24 mouse cellular contexts compared by ENCODE assay signal in genomic region chr17:64490664-64491063, GRCm38 (mm10).
DNase-seq lines count a peak whose midpoint lies in the region; ATAC-seq lines count a peak whose summit lies in the region.
"Had no signal": no experiment of that assay in that cellular context is flagged by ENCODE, and none has a peak within 500 bp of the region (broad histone marks: within the 10 kb centered on the region; RNA-seq: fewer than 3 reads in every experiment).

No protein-coding gene starts in this region.

- H3K9me3 ChIP-seq in hindbrain, embryonic 11.5 days (ENCODE audit: control insufficient read depth, low read length), result no peaks in the 10 kb centered on the region
- no peaks in the 10 kb centered on the region for H3K9me3 ChIP-seq in hindbrain, embryonic 10.5 days
- H3K9me3 ChIP-seq in neural tube, embryonic 13.5 days, result no peaks in the 10 kb centered on the region
- no peaks in the 10 kb centered on the region for H3K9me3 ChIP-seq in hindbrain, embryonic 13.5 days
- H3K9me3 ChIP-seq in neural tube, embryonic 14.5 days (ENCODE audit: control insufficient read depth, low read length), result no peaks in the 10 kb centered on the region
- H3K9me3 ChIP-seq: heart, embryonic 15.5 days; limb, embryonic 15.5 days; stomach, embryonic 15.5 days had no signal

- H3K4me2 ChIP-seq in hindbrain, embryonic 11.5 days (replicated peaks; ENCODE audit: low read depth, low read length), result no peak overlapping the region
- no peak overlapping the region for H3K4me2 ChIP-seq in neural tube, embryonic 13.5 days
- H3K4me2 ChIP-seq in hindbrain, embryonic 13.5 days, result no peak overlapping the region
- no peak overlapping the region for H3K4me2 ChIP-seq in neural tube, embryonic 14.5 days (ENCODE audit: low read depth, low read length)
- H3K4me2 ChIP-seq: heart, embryonic 15.5 days; limb, embryonic 15.5 days; stomach, embryonic 15.5 days had no signal

- no peaks in the 10 kb centered on the region for H3K36me3 ChIP-seq in hindbrain, embryonic 11.5 days (ENCODE audit: control insufficient read depth, insufficient read depth, low read length)
- H3K36me3 ChIP-seq in hindbrain, embryonic 10.5 days, result no peaks in the 10 kb centered on the region
- H3K36me3 ChIP-seq in neural tube, embryonic 13.5 days, result no peaks in the 10 kb centered on the region
- no peaks in the 10 kb centered on the region for H3K36me3 ChIP-seq in hindbrain, embryonic 13.5 days
- H3K36me3 ChIP-seq in neural tube, embryonic 14.5 days (ENCODE audit: control insufficient read depth, insufficient read depth, low read length), result no peaks in the 10 kb centered on the region
- H3K36me3 ChIP-seq: heart, embryonic 15.5 days; limb, embryonic 15.5 days; stomach, embryonic 15.5 days had no signal

- DNase-seq in hindbrain, embryonic 11.5 days (ENCODE audit: low spot score), result no peak
- DNase-seq in hindbrain, embryonic 10.5 days (ENCODE audit: low spot score), result no peak
- no peak for DNase-seq in neural tube, embryonic 10.5 days (ENCODE audit: extremely low spot score, low spot score)
- no peak for DNase-seq in natural killer cell, adult 2 months (ENCODE audit: low spot score in 2 of 2)
- no peak for DNase-seq in cerebellum, postnatal 25 days
- DNase-seq: adrenal gland, postnatal 25 days; cerebellum, adult 11 months; cerebellum, adult 9-11 months; gastrocnemius, postnatal 36 days; heart, adult 2 months; heart, postnatal 36 days; kidney, adult 18-20 months; layer of hippocampus, adult 9-11 months; lung, postnatal 4 days; right cerebral cortex, postnatal 4 days; thymus, postnatal 25 days had no signal

- ATAC-seq in hindbrain, embryonic 11.5 days (ENCODE audit: low FRiP score), result peak; percentile 71
- peak; percentile 65; the same call in 1 of the 2 replicates for ATAC-seq in neural tube, embryonic 13.5 days (ENCODE audit: low read depth)
- ATAC-seq in hindbrain, embryonic 13.5 days (ENCODE audit: low FRiP score), result peak; percentile 63; the same call in 1 of the 2 replicates
- ATAC-seq in neural tube, embryonic 14.5 days (ENCODE audit: low read depth), result peak; percentile 69; the same call in 1 of the 2 replicates
- ATAC-seq: inflammation-experienced regulatory T-cells, adult 6 months had no signal

- no peaks in the 10 kb centered on the region for H3K4me1 ChIP-seq in hindbrain, embryonic 11.5 days (replicated peaks; ENCODE audit: control insufficient read depth, insufficient read depth, low read length)
- H3K4me1 ChIP-seq in hindbrain, embryonic 10.5 days (replicated peaks), result 0 out of 2 replicates have a peak, but pooled peaks cover 2% of the 10 kb centered on the region
- H3K4me1 ChIP-seq in neural tube, embryonic 13.5 days (replicated peaks), result peaks cover 4% of the 10 kb centered on the region; the same call in 1 of the 2 replicates
- peaks cover 8% of the 10 kb centered on the region; the same call in 1 of the 2 replicates for H3K4me1 ChIP-seq in hindbrain, embryonic 13.5 days (replicated peaks)
- no peaks in the 10 kb centered on the region for H3K4me1 ChIP-seq in neural tube, embryonic 14.5 days (ENCODE audit: control insufficient read depth, insufficient read depth, low read length)
- H3K4me1 ChIP-seq: limb, embryonic 15.5 days; stomach, embryonic 15.5 days had no signal

- H3K9ac ChIP-seq in hindbrain, embryonic 11.5 days (ENCODE audit: low read depth, low read length), result no peak overlapping the region
- no peak overlapping the region for H3K9ac ChIP-seq in neural tube, embryonic 13.5 days
- H3K9ac ChIP-seq in hindbrain, embryonic 13.5 days, result no peak overlapping the region
- H3K9ac ChIP-seq in neural tube, embryonic 14.5 days (replicated peaks; ENCODE audit: low read depth, low read length), result no peak overlapping the region
- H3K9ac ChIP-seq: heart, embryonic 15.5 days; limb, embryonic 15.5 days; stomach, embryonic 15.5 days had no signal

- H3K27me3 ChIP-seq in hindbrain, embryonic 11.5 days (ENCODE audit: control insufficient read depth, insufficient read depth, low read length), result no peaks in the 10 kb centered on the region
- no peaks in the 10 kb centered on the region for H3K27me3 ChIP-seq in hindbrain, embryonic 10.5 days (ENCODE audit: insufficient read depth, poor library complexity, severe bottlenecking)
- H3K27me3 ChIP-seq in neural tube, embryonic 13.5 days, result no peaks in the 10 kb centered on the region
- no peaks in the 10 kb centered on the region for H3K27me3 ChIP-seq in hindbrain, embryonic 13.5 days
- H3K27me3 ChIP-seq in neural tube, embryonic 14.5 days (ENCODE audit: control insufficient read depth, insufficient read depth, low read length), result no peaks in the 10 kb centered on the region
- H3K27me3 ChIP-seq: heart, embryonic 15.5 days; limb, embryonic 15.5 days; stomach, embryonic 15.5 days had no signal

- H3K4me3 ChIP-seq in hindbrain, embryonic 11.5 days (ENCODE audit: low read depth, low read length), result no peak overlapping the region
- H3K4me3 ChIP-seq in hindbrain, embryonic 10.5 days, result no peak overlapping the region
- no peak overlapping the region for H3K4me3 ChIP-seq in neural tube, embryonic 13.5 days
- H3K4me3 ChIP-seq in hindbrain, embryonic 13.5 days, result no peak overlapping the region
- no peak overlapping the region for H3K4me3 ChIP-seq in neural tube, embryonic 14.5 days (ENCODE audit: low read depth, low read length)
- H3K4me3 ChIP-seq: heart, adult 2 months; heart, embryonic 15.5 days; limb, embryonic 15.5 days; stomach, embryonic 15.5 days had no signal

- no peak overlapping the region for H3K27ac ChIP-seq in hindbrain, embryonic 11.5 days (ENCODE audit: low read depth, low read length)
- no peak overlapping the region for H3K27ac ChIP-seq in hindbrain, embryonic 10.5 days
- H3K27ac ChIP-seq in neural tube, embryonic 13.5 days (replicated peaks), result no peak overlapping the region
- H3K27ac ChIP-seq in hindbrain, embryonic 13.5 days, result peak overlapping the region; percentile 58; the same call in 1 of the 2 replicates
- H3K27ac ChIP-seq in neural tube, embryonic 14.5 days (ENCODE audit: low read depth, low read length), result no peak overlapping the region
- H3K27ac ChIP-seq: heart, adult 2 months; heart, embryonic 15.5 days; kidney, postnatal 0 days; limb, embryonic 15.5 days; stomach, embryonic 15.5 days had no signal

- 83% methylated on average over 7 of the region's 7 CpGs for WGBS in hindbrain, embryonic 11.5 days
- 86% methylated on average over 7 of the region's 7 CpGs for WGBS in hindbrain, embryonic 10.5 days
- WGBS in neural tube, embryonic 13.5 days, result 56% methylated on average over 7 of the region's 7 CpGs
- 50% methylated on average over 7 of the region's 7 CpGs for WGBS in hindbrain, embryonic 13.5 days
- WGBS in neural tube, embryonic 14.5 days, result 52% methylated on average over 7 of the region's 7 CpGs
